Mouse (Mus musculus): ENCODE measurements around the gene Tcea3. TPM values are rescaled to one million over a fixed set of nuclear protein-coding genes. Genes with fewer than 3 reads are reported as not detected.

Gene Tcea3
- polyA plus RNA-seq, 1 experiment from 2014 or later = 3.0 TPM

DNA sequence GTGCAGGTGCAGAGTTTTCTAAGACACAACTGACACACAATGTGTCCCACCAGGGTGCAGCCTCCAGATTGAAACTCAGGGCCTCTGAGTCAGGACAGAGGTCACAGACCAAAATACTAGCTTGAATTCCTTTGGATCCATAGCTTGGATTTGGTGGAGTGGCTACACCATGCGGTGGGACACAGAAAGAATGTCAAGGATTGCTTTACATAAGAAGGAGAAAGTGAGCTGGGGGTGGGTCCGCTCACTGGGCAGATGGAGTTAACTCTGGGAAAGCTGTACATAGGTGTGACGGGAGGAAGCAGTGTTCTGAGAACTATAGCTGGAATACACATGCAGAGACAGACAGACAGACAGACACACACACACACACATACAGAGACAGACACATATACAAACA is 12.4 kb downstream of the Tcea3 start:
- Histone ChIP-seq H3K9ac (no peak overlapping the region), H3K4me1 (no peaks in the 10 kb centered on the region), H3K27ac (no peak overlapping the region), H3K36me3 (no peaks in the 10 kb centered on the region), H3K27me3 (replicated peaks) (no peaks in the 10 kb centered on the region), H3K4me3 (no peak overlapping the region), H3K4me2 (replicated peaks) (no peak overlapping the region), H3K9me3 (no peaks in the 10 kb centered on the region)
- 60% methylated on average over 3 of the region's 3 CpGs for WGBS
- no peak for ATAC-seq (ENCODE audit: low FRiP score, low read depth)

DNA sequence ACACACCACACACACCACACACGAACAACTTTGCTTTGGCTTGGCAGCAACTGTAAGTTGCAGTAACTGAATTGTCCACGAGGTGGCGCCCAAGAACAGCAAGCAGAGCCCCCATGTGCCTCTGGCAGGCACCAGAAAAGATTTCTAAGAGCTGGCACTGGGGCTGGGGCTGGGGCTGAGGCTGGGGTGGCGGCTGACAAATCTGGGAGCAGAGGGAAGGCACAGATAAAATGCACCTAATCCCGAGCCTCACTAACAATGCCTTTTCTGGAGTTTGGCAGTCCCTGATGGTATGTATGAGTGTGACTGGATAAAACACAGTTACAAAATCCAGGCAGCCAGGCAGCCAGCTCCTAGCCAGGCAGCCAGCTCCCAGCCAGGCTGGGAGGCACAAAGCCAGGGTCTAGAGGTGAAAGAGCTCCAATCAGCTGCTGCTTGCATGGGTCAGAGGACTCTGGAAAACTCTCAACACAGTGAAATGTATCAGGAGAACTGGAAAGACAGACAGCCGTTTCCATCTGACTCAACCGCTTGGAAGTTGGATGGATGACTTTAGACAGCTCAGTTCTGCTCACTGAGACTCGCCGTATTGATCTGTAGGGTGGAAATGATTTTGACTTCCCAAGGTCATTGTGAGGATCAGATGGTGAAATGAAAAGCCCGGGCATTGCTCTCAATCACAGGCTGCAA is 13.1 kb downstream of the Tcea3 start:
- H3K9ac ChIP-seq = 0 out of 2 replicates have a peak overlapping the region, but pooled peaks have one; percentile 6
- H3K27ac ChIP-seq = no peak overlapping the region
- H3K36me3 ChIP-seq = no peaks in the 10 kb centered on the region
- H3K27me3 ChIP-seq (replicated peaks) = no peaks in the 10 kb centered on the region
- no peaks in the 10 kb centered on the region for H3K9me3 ChIP-seq
- no peak for ATAC-seq (ENCODE audit: low FRiP score, low read depth)
- 47% methylated on average over 10 of the region's 10 CpGs for WGBS
- H3K4me1 ChIP-seq = no peaks in the 10 kb centered on the region
- no peak overlapping the region for H3K4me3 ChIP-seq
- no peak overlapping the region for H3K4me2 ChIP-seq (replicated peaks)

DNA sequence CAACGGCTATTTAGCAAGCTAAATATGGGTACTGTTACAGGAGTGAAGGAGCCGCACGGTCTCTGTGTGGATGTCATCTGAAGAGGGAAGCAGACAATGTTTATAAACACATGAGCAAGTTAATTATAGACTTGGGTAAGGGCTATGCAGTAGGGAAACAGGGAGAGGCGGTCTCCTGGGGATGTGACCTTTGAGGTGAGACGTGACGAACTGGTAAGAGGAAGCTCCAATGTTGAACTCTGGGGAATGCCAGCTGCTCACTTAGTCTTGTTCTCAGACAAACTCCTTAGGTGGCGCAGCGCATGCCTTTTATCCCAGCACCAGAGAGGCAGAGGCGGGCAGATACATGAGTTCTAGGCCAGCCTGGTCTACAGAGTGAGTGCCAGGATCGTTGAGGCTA is 14.4 kb downstream of the Tcea3 start:
- Histone ChIP-seq H3K36me3 (no peaks in the 10 kb centered on the region), H3K9ac (no peak overlapping the region), H3K27ac (no peak overlapping the region), H3K4me3 (no peak overlapping the region), H3K9me3 (no peaks in the 10 kb centered on the region), H3K4me1 (no peaks in the 10 kb centered on the region), H3K27me3 (replicated peaks) (no peaks in the 10 kb centered on the region), H3K4me2 (replicated peaks) (no peak overlapping the region)
- no peak for ATAC-seq (ENCODE audit: low FRiP score, low read depth)
- 87% methylated on average over 10 of the region's 10 CpGs for WGBS

DNA sequence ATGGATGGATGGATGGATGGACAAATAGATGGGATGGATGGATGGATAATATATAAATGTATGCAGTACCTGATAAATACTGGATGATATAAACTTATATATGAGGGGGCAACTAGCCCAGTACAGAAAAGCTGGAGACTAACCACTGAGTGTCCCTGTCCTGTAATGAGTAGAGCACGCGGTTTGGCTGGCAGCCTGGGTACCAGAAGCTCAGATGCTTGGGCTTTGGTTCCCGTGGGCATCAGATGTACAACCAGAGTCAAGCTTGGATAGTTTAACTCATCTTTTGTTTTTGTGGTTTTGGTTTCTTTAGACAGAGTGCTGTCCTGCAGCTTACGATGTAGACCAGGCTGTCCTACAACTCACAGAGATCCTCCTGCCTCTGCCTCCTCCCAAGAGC is 16.0 kb downstream of the Tcea3 start:
- no peaks in the 10 kb centered on the region for H3K9me3 ChIP-seq
- H3K27ac ChIP-seq = no peak overlapping the region
- H3K36me3 ChIP-seq = no peaks in the 10 kb centered on the region
- no peak overlapping the region for H3K4me2 ChIP-seq (replicated peaks)
- H3K4me3 ChIP-seq = no peak overlapping the region
- whole genome bisulfite sequencing = 94% methylated on average over 4 of the region's 4 CpGs
- no peaks in the 10 kb centered on the region for H3K27me3 ChIP-seq (replicated peaks)
- no peaks in the 10 kb centered on the region for H3K4me1 ChIP-seq
- no peak overlapping the region for H3K9ac ChIP-seq
- no peak for ATAC-seq (ENCODE audit: low FRiP score, low read depth)

DNA sequence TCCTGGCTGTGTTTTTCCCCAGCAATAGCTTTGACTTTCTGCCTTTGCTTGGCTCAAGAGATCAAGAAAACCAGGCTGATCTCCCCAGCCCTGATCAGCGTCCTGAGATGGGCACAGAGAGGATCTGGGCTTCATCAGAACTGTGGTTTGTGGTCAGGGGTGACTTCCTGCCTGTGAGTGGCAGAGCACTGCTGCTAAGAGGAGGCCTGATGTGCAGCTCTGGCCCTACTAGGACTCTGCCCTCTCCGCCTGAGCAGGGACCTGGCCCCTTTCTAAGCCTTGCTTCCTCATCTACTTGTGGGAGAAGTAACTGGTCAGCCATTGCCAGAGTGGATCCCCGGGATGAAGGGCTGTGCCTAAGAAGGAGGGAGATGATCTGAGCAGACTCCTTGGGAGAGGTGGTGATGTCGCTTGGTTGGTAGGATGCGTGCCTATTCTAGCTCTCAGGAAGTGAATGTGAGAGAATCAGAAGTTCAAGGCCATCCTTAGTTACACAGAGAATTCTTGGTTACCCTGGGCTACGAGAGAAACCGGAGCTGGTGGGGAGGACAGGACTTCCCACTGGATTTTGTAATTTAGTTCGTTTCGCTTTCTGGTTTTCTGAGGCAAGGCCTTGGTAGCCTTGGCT is 19.3 kb downstream of the Tcea3 start:
- WGBS = 86% methylated on average over 9 of the region's 9 CpGs
- H3K27me3 ChIP-seq (replicated peaks) = no peaks in the 10 kb centered on the region
- ATAC-seq (ENCODE audit: low FRiP score, low read depth) = no peak
- H3K27ac ChIP-seq = no peak overlapping the region
- no peak overlapping the region for H3K9ac ChIP-seq
- no peak overlapping the region for H3K4me2 ChIP-seq (replicated peaks)
- H3K9me3 ChIP-seq = no peaks in the 10 kb centered on the region
- no peaks in the 10 kb centered on the region for H3K36me3 ChIP-seq
- H3K4me1 ChIP-seq = no peaks in the 10 kb centered on the region
- H3K4me3 ChIP-seq = no peak overlapping the region

DNA sequence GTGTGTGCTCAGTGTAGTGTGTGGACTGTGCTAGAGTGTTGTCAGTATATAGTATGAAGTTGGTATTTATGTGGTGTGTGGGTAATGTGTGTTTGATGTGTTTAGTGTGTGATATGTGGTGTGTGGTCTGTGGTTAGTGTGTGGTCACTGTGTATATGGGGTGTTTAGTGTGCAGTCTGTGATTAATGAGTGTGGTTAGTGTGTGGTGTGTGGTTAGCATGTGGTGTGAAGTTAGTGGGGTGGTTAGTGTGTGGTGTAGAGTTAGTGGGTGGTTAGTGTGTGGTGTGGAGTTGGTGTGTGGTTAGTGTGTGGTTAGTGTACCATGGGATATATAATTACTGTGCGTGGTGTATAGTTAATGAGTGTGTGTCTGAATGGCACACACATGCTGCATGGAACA is 21.4 kb downstream of the Tcea3 start:
- H3K36me3 ChIP-seq = no peaks in the 10 kb centered on the region
- no peaks in the 10 kb centered on the region for H3K4me1 ChIP-seq
- 93% methylated on average over 1 of the region's 1 CpGs for WGBS
- no peaks in the 10 kb centered on the region for H3K27me3 ChIP-seq (replicated peaks)
- H3K4me3 ChIP-seq = no peak overlapping the region
- no peak overlapping the region for H3K9ac ChIP-seq
- ATAC-seq (ENCODE audit: low FRiP score, low read depth) = no peak
- H3K27ac ChIP-seq = no peak overlapping the region
- H3K4me2 ChIP-seq (replicated peaks) = no peak overlapping the region
- peaks cover 20% of the 10 kb centered on the region for H3K9me3 ChIP-seq

DNA sequence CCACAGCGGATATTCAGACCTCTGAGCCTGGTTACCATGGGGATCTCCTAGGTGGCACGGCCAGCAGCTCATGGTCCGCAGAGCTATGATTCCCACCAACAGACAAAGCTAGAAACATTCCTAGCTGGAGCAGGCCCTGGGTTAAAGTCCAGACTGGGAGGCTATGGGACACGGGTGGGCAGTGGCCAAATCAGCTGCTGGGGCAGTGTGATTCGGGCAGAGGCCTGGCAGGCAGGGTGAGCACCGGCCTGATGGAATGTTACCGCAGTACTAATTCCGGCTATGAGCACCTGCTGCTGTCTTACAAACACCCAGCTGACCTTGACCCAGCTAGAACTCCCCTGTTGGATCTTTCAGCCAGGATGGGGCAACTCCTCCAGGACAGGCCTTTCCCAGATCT is 23.1 kb downstream of the Tcea3 start:
- H3K4me2 ChIP-seq (replicated peaks) = no peak overlapping the region
- no peak overlapping the region for H3K27ac ChIP-seq
- whole genome bisulfite sequencing = 87% methylated on average over 8 of the region's 8 CpGs
- ATAC-seq (ENCODE audit: low FRiP score, low read depth) = no peak
- no peaks in the 10 kb centered on the region for H3K36me3 ChIP-seq
- H3K9me3 ChIP-seq = peaks cover 20% of the 10 kb centered on the region
- no peak overlapping the region for H3K9ac ChIP-seq
- H3K4me3 ChIP-seq = no peak overlapping the region
- H3K4me1 ChIP-seq = no peaks in the 10 kb centered on the region
- H3K27me3 ChIP-seq (replicated peaks) = no peaks in the 10 kb centered on the region

DNA sequence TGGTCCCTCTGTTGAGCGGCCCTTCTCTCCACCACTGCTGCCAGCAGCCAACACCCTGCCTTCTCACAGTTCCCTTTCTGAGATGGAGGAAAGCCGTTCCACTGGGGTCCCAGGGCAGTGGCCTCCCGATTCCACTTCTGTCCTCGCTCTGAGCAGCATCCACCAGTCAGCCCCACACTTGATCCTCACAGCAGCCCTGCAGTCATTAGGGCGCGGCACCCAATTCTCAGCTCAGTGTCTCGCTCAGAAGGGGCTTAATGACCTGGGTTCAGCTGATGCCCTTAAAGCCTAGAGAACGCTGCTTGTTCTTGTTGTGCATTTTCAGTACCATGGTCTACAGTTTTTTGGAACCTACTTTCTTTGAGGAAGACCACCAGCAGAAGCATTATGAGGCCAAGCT is 33.6 kb downstream of the Tcea3 start:
- Histone ChIP-seq H3K4me2 (replicated peaks) (no peak overlapping the region), H3K27ac (no peak overlapping the region), H3K9ac (no peak overlapping the region), H3K36me3 (no peaks in the 10 kb centered on the region), H3K4me3 (no peak overlapping the region), H3K9me3 (no peaks in the 10 kb centered on the region), H3K4me1 (peaks cover 25% of the 10 kb centered on the region), H3K27me3 (replicated peaks) (no peaks in the 10 kb centered on the region)
- no peak for ATAC-seq (ENCODE audit: low FRiP score, low read depth)
- WGBS = 82% methylated on average over 8 of the region's 8 CpGs

DNA sequence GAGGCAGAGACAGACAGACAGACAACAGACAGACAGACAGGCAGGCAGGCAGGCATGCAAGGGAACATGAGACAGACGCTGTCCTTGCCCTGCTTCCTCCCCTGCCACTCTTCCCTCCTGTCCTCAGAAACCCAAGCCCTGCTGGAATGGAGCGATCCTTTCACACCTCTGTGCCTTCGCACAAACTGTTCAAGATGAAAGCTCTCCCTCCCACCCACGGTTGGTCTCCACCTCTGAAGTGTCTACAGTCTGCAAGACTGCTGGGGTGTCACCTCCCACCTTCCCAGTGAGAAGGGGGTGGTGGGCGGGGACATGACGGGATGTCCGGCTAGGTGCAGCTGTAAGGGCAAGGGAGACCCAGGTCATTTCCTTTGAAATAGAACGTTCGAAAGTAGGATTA is 34.1 kb downstream of the Tcea3 start:
- Histone ChIP-seq H3K27ac (no peak overlapping the region), H3K4me1 (peaks cover 29% of the 10 kb centered on the region), H3K9ac (0 out of 2 replicates have a peak overlapping the region, but pooled peaks have one; percentile 1), H3K9me3 (no peaks in the 10 kb centered on the region), H3K36me3 (no peaks in the 10 kb centered on the region), H3K27me3 (replicated peaks) (no peaks in the 10 kb centered on the region), H3K4me3 (no peak overlapping the region), H3K4me2 (replicated peaks) (no peak overlapping the region)
- ATAC-seq (ENCODE audit: low FRiP score, low read depth) = no peak
- WGBS = 62% methylated on average over 9 of the region's 9 CpGs

DNA sequence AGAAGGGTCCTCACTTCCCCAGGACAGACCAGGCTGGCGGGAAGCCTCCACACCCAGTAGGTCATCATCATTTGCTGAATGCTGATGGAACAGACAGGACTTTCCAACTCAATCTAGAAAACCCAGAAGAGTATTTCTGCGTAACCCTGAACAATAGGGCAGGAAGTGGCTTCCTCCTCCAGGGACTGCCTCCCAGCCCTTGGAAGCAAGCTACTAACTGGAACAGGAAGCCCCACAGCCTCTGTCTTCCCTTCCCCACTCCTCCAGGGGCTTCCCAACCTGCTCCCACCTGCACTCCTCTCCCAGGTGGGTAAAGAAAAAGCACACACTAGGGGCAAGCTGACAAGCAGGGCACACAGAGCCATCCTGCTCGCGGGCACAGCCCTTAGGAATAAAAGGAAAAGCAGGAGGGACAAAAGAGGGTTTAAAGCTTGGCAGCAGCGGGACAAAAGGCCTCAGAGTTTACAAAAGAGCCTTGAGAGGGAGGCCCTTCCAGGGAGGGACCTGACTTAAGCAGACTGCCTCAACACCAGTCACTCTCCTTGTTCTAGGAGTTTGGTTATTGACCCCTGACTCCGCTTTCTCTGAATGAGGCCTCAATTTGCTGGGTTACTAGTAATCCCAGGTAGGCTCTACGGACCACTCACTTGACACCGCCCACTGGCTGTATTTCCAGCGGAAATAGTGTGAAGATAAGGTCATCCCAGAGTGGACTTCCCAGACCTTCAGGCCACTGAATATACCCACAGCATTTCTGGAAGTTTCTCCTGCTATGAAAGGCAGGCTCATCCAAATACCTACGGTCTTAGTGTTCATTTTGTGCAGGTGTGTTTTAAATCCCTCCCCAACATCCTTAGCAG is 35.3 kb downstream of the Tcea3 start:
- Histone ChIP-seq H3K9ac (0 out of 2 replicates have a peak overlapping the region, but pooled peaks have one; percentile 23), H3K36me3 (peaks cover 6% of the 10 kb centered on the region), H3K4me1 (peaks cover 36% of the 10 kb centered on the region), H3K4me3 (no peak overlapping the region), H3K9me3 (no peaks in the 10 kb centered on the region), H3K27me3 (replicated peaks) (no peaks in the 10 kb centered on the region), H3K4me2 (replicated peaks) (peak overlapping the region; percentile 30), H3K27ac (peak overlapping the region; percentile 60; the same call in 1 of the 2 replicates)
- no peak for ATAC-seq (ENCODE audit: low FRiP score, low read depth)
- WGBS = 24% methylated on average over 10 of the region's 10 CpGs

DNA sequence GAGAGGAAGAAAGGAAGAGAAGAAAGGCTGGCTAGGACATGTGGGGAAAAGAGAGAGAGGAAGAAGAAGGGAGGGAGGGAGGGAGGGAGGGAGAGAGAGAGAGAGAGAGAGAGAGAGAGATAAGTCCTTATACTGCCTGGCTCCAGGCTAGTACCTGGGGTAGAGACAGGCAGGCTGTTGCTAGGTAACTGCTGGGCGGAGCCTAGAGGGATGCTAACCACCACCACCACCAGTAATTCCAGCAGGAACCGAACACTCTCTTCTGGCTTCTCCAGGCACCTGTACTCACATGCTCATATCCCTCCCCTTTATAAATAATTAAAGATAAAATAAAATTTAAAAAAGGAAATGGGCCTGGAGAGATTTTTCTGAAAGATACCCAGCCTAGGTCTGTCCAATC is 36.3 kb downstream of the Tcea3 start:
- H3K4me3 ChIP-seq = no peak overlapping the region
- peaks cover 5% of the 10 kb centered on the region for H3K27me3 ChIP-seq (replicated peaks)
- peak overlapping the region; percentile 86 for H3K4me2 ChIP-seq (replicated peaks)
- H3K27ac ChIP-seq = peak overlapping the region; percentile 84; the same call in 1 of the 2 replicates
- no peak for ATAC-seq (ENCODE audit: low FRiP score, low read depth)
- 18% methylated on average over 2 of the region's 2 CpGs for WGBS
- no peak overlapping the region for H3K9ac ChIP-seq
- peaks cover 36% of the 10 kb centered on the region for H3K4me1 ChIP-seq
- peaks cover 4% of the 10 kb centered on the region for H3K9me3 ChIP-seq
- H3K36me3 ChIP-seq = peaks cover 15% of the 10 kb centered on the region

DNA sequence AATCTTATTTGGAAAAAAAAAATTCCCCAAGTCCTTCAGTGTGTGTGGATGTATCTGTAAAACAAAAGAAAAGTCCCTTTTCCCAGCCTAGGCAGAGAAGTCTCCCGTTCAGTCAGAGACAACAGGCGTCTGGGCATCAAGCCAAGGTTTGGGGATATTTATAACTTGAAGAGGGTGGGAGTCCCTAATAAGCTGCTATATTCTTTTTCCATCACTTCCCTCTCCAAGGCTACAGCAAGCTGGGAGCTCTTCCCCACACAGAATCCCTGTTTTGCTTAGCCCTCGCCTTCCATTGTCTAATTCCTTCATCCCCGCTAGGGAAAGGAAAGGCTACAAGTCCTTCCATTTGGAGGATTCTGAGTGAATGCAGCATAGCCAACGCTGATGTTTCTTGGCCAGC is 36.9 kb downstream of the Tcea3 start, which contains the start of gene Zfp46:
Gene Zfp46 (plus strand): TSS at position 229 of the 400 bp plus-strand sequence.
- peaks cover 20% of the 10 kb centered on the region for H3K36me3 ChIP-seq
- ATAC-seq (ENCODE audit: low FRiP score, low read depth) = no peak
- peak within 1 kb of the TSS; percentile 84 for H3K27ac ChIP-seq
- WGBS = 24% methylated on average over 5 of the region's 5 CpGs
- peak within 1 kb of the TSS; percentile 56 for H3K4me3 ChIP-seq
- H3K4me1 ChIP-seq = peaks cover 36% of the 10 kb centered on the region
- H3K27me3 ChIP-seq (replicated peaks) = peaks cover 12% of the 10 kb centered on the region
- H3K9ac ChIP-seq = peak within 1 kb of the TSS; percentile 73
- peaks cover 5% of the 10 kb centered on the region for H3K9me3 ChIP-seq
- peak within 1 kb of the TSS; percentile 86 for H3K4me2 ChIP-seq (replicated peaks)

Data from neural tube, embryonic 12.5 days (tissue).